ENCODE assay signal across 8 mouse cellular contexts in the genomic region with DNA sequence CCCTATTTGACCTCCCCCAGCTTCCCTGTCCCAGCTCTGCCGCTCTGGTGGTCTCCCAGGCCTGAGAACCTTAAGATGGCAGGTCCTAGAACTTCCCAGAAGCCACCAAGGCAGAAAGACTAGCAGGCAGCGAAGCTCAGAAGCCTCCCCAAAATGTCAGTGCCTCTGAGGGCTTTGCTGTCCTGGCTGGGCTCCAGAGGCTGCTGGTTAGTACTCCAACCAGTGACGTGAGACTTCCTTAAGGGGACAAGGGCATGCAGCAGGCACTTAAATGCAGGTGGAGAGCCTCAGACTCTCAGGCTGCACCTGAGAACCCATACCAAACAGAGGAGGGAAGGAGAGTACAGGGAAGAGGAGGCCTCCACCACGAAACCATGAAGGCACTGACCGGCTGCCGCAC. TPM values are rescaled to one million over a fixed set of nuclear protein-coding genes. Genes with fewer than 3 reads are reported as not detected.
A peak's percentile ranks its signal among the peaks of the same experiment; 100 is the strongest.
DNase-seq lines count a peak whose midpoint lies in the region; ATAC-seq and TF ChIP-seq lines count a peak whose summit lies in the region.

No protein-coding gene starts in this region.

- H3K9ac ChIP-seq in lung, embryonic 16.5 days (ENCODE audit: low read length): peak overlapping the region; percentile 46

- H3K9me3 ChIP-seq in heart, embryonic 10.5 days: no peaks in the 10 kb centered on the region
- H3K9me3 ChIP-seq in lung, embryonic 16.5 days (ENCODE audit: control insufficient read depth, low read length): no peaks in the 10 kb centered on the region

- no peak overlapping the region for H3K4me3 ChIP-seq in heart, embryonic 10.5 days
- no peak overlapping the region for H3K4me3 ChIP-seq in kidney, adult 2 months (ENCODE audit: insufficient read depth, low read depth, low read length)
- no peak overlapping the region; the same call in 1 of the 2 replicates for H3K4me3 ChIP-seq in lung, embryonic 16.5 days (ENCODE audit: low read length)

- ATAC-seq in lung, embryonic 16.5 days (ENCODE audit: low read depth): peak; percentile 24; the same call in 1 of the 2 replicates

- 80% methylated on average over 6 of the region's 6 CpGs for WGBS in heart, embryonic 10.5 days
- WGBS in kidney, adult 2 months: 46% methylated on average over 6 of the region's 6 CpGs
- WGBS in lung, embryonic 16.5 days: 68% methylated on average over 6 of the region's 6 CpGs

- TF ChIP-seq POLR2A in kidney, adult 2 months (IDR thresholded peaks at IDR 0.05; ENCODE audit: low read depth, low read length): no peak

- peaks cover 53% of the 10 kb centered on the region for H3K4me1 ChIP-seq in heart, embryonic 10.5 days
- H3K4me1 ChIP-seq in kidney, adult 2 months (ENCODE audit: control insufficient read depth, insufficient read depth, low read length): peaks cover 42% of the 10 kb centered on the region
- peaks cover 42% of the 10 kb centered on the region for H3K4me1 ChIP-seq in lung, embryonic 16.5 days (replicated peaks; ENCODE audit: control insufficient read depth, insufficient read depth, low read length)

- no peak for DNase-seq in heart, embryonic 10.5 days (ENCODE audit: low spot score)
- no peak for DNase-seq in heart, adult 9 months (ENCODE audit: low spot score in 2 of 2)
- peak; percentile 39 for DNase-seq in cerebellum, adult 8-10 months
- peak; percentile 65 for DNase-seq in kidney, adult 2 months
- DNase-seq in gastrocnemius, postnatal 4 days (ENCODE audit: low spot score in 2 of 2): no peak
- DNase-seq in layer of hippocampus, postnatal 14 days (ENCODE audit: low spot score in 2 of 2): no peak
- no peak for DNase-seq in testis, postnatal 14 days (ENCODE audit: low spot score)

- no peak for TF ChIP-seq CTCF in kidney, adult 2 months (conservative IDR thresholded peaks at IDR 0.05; ENCODE audit: insufficient read depth, insufficient read length, low read depth, low read length)

- no peaks in the 10 kb centered on the region for H3K27me3 ChIP-seq in heart, embryonic 10.5 days (ENCODE audit: insufficient read depth, poor library complexity, severe bottlenecking)
- H3K27me3 ChIP-seq in kidney, adult 2 months (replicated peaks; ENCODE audit: control insufficient read depth, insufficient read depth, low read length): no peaks in the 10 kb centered on the region
- H3K27me3 ChIP-seq in lung, embryonic 16.5 days (ENCODE audit: control insufficient read depth, insufficient read depth, low read depth, low read length): no peaks in the 10 kb centered on the region

- H3K4me2 ChIP-seq in lung, embryonic 16.5 days (ENCODE audit: low read depth, low read length): peak overlapping the region; percentile 8

- peaks cover 58% of the 10 kb centered on the region for H3K36me3 ChIP-seq in heart, embryonic 10.5 days
- no peaks in the 10 kb centered on the region for H3K36me3 ChIP-seq in kidney, adult 2 months (ENCODE audit: control insufficient read depth, insufficient read depth, low read length)
- peaks cover 25% of the 10 kb centered on the region for H3K36me3 ChIP-seq in lung, embryonic 16.5 days (ENCODE audit: control insufficient read depth, insufficient read depth, low read length)

- H3K27ac ChIP-seq in heart, embryonic 10.5 days: peak overlapping the region; percentile 69
- peak overlapping the region; percentile 64 for H3K27ac ChIP-seq in kidney, adult 2 months (ENCODE audit: insufficient read depth, low read depth, low read length)
- H3K27ac ChIP-seq in lung, embryonic 16.5 days (ENCODE audit: low read length): peak overlapping the region; percentile 89

RNA-seq across cellular contexts. Expression of a gene that starts 3.6 kb away (rescaled TPM):
- 112 and 124 TPM in 2 replicates for polyA plus RNA-seq in heart, embryonic 10.5 days (2016; fragmentation: Nextera tagmentation; extraction: Ambion mirVana)
- 199 and 226 TPM in 2 replicates for polyA plus RNA-seq in kidney, adult 2 months (2012; rRNA removed)
- polyA plus RNA-seq in lung, embryonic 16.5 days (2015; fragmentation: Nextera tagmentation; extraction: Ambion mirVana): 104 and 105 TPM in 2 replicates
- 10 to 100 TPM; 72.9 to 84.4 TPM for total RNA-seq in gastrocnemius, postnatal 4 days (2021)
- 100 to 1,000 TPM; 149 to 163 TPM for total RNA-seq in layer of hippocampus, postnatal 14 days (2021)

RNA-seq across cellular contexts. Expression of a gene that starts 31.6 kb away (rescaled TPM):
- polyA plus RNA-seq in heart, embryonic 10.5 days (2016; fragmentation: Nextera tagmentation; extraction: Ambion mirVana): 13.3 and 19.7 TPM in 2 replicates
- 0.81 and 1.0 TPM in 2 replicates for polyA plus RNA-seq in kidney, adult 2 months (2012; rRNA removed)
- 41.7 and 43.8 TPM in 2 replicates for polyA plus RNA-seq in lung, embryonic 16.5 days (2015; fragmentation: Nextera tagmentation; extraction: Ambion mirVana)
- 10 to 100 TPM; 32.5 to 33.4 TPM for total RNA-seq in gastrocnemius, postnatal 4 days (2021)
- 1 to 10 TPM; 3.0 to 3.1 TPM for total RNA-seq in layer of hippocampus, postnatal 14 days (2021)

RNA-seq across cellular contexts. Expression of a gene that starts 38.1 kb away (rescaled TPM):
- polyA plus RNA-seq in heart, embryonic 10.5 days (2016; fragmentation: Nextera tagmentation; extraction: Ambion mirVana): 18.2 and 31.3 TPM in 2 replicates
- polyA plus RNA-seq in kidney, adult 2 months (2012; rRNA removed): 0.92 and 0.95 TPM in 2 replicates
- polyA plus RNA-seq in lung, embryonic 16.5 days (2015; fragmentation: Nextera tagmentation; extraction: Ambion mirVana): 56.0 and 57.0 TPM in 2 replicates
- 1 to 10 TPM; 6.6 to 8.1 TPM for total RNA-seq in gastrocnemius, postnatal 4 days (2021)
- total RNA-seq in layer of hippocampus, postnatal 14 days (2021): 10 to 100 TPM; 13.7 to 18.7 TPM

RNA-seq across cellular contexts. Expression of a gene that starts 41.3 kb away (rescaled TPM):
- polyA plus RNA-seq in heart, embryonic 10.5 days (2016; fragmentation: Nextera tagmentation; extraction: Ambion mirVana): 0.22 and 0.24 TPM in 2 replicates
- 0.08 TPM in 1 of 2 replicates, not detected in the other for polyA plus RNA-seq in kidney, adult 2 months (2012; rRNA removed)
- polyA plus RNA-seq in lung, embryonic 16.5 days (2015; fragmentation: Nextera tagmentation; extraction: Ambion mirVana): 0.15 and 0.29 TPM in 2 replicates
- total RNA-seq in gastrocnemius, postnatal 4 days (2021): under 1 TPM in 1 of 2 experiments, not detected in 1; 0.05 TPM
- total RNA-seq in layer of hippocampus, postnatal 14 days (2021): 10 to 100 TPM; 46.2 to 49.3 TPM

RNA-seq across cellular contexts. Expression of a gene that starts 49.7 kb away (rescaled TPM):
- 0.03 and 0.04 TPM in 2 replicates for polyA plus RNA-seq in heart, embryonic 10.5 days (2016; fragmentation: Nextera tagmentation; extraction: Ambion mirVana)
- 0.05 TPM in 1 of 2 replicates, not detected in the other for polyA plus RNA-seq in kidney, adult 2 months (2012; rRNA removed)
- 0.28 and 0.50 TPM in 2 replicates for polyA plus RNA-seq in lung, embryonic 16.5 days (2015; fragmentation: Nextera tagmentation; extraction: Ambion mirVana)
- under 1 TPM; 0.05 to 0.20 TPM for total RNA-seq in gastrocnemius, postnatal 4 days (2021)
- total RNA-seq in layer of hippocampus, postnatal 14 days (2021): 1 to 10 TPM; 3.4 TPM

Comparison
In these comparisons a context has a peak if more than half of its experiments do, and no peak if none do; other contexts are left out.
1. DNase-seq: peak in cerebellum, adult 8-10 months (single experiment) and kidney, adult 2 months (single experiment); none in heart, embryonic 10.5 days (single experiment), heart, adult 9 months (0 of 2), gastrocnemius, postnatal 4 days (0 of 2), layer of hippocampus, postnatal 14 days (0 of 2) and testis, postnatal 14 days (single experiment).
2. Peak in every context shown above with its lines, with median percentiles within 50 percentile points of each other: H3K27ac ChIP-seq.